Mouse (Mus musculus): Measurements from ENCODE around the gene Dsn1.

Gene Dsn1

GRCm38 (mm10) chr2:157006511-157007233, at the start of gene Dsn1:
TSS of gene Dsn1 (minus strand) at chr2:157007154.
- DNase-seq (ENCODE audit: low read depth, low spot score): peak; percentile 84

GRCm38 (mm10) chr2:157055721-157056120, 48.8 kb upstream of the Dsn1 start:
- no peak for DNase-seq (ENCODE audit: low read depth, low spot score)

- DNase-seq (ENCODE audit: low read depth, low spot score): no peak
These were observed 47.9 kb upstream of the Dsn1 start for GRCm38 (mm10) chr2:157054816-157055215.

- no peak for DNase-seq (ENCODE audit: low read depth, low spot score)
These were observed 47.3 kb upstream of the Dsn1 start for GRCm38 (mm10) chr2:157054297-157054696.

- no peak for DNase-seq (ENCODE audit: low read depth, low spot score)
These were observed 46.8 kb upstream of the Dsn1 start for GRCm38 (mm10) chr2:157053787-157054186.

- DNase-seq (ENCODE audit: low read depth, low spot score): no peak
These were observed 46.2 kb upstream of the Dsn1 start for GRCm38 (mm10) chr2:157053124-157053523.

- no peak for DNase-seq (ENCODE audit: low read depth, low spot score)
These were observed 45.5 kb upstream of the Dsn1 start for GRCm38 (mm10) chr2:157052448-157052847.

GRCm38 (mm10) chr2:157049831-157050243, 42.9 kb upstream of the Dsn1 start:
- DNase-seq (ENCODE audit: low read depth, low spot score): no peak

GRCm38 (mm10) chr2:157048395-157049181, 41.6 kb upstream of the Dsn1 start:
- no peak for DNase-seq (ENCODE audit: low read depth, low spot score)

GRCm38 (mm10) chr2:157046956-157047355, 40.0 kb upstream of the Dsn1 start:
- DNase-seq (ENCODE audit: low read depth, low spot score): no peak

- no peak for DNase-seq (ENCODE audit: low read depth, low spot score)
These were observed 39.0 kb upstream of the Dsn1 start for GRCm38 (mm10) chr2:157045932-157046331.

GRCm38 (mm10) chr2:157043987-157044386, 37.0 kb upstream of the Dsn1 start:
- DNase-seq (ENCODE audit: low read depth, low spot score): no peak

- DNase-seq (ENCODE audit: low read depth, low spot score): no peak
These were observed 36.6 kb upstream of the Dsn1 start for GRCm38 (mm10) chr2:157043556-157043955.

- DNase-seq (ENCODE audit: low read depth, low spot score): no peak
These were observed 34.5 kb upstream of the Dsn1 start for GRCm38 (mm10) chr2:157041421-157041820.

GRCm38 (mm10) chr2:157040649-157041046, 33.7 kb upstream of the Dsn1 start:
- DNase-seq (ENCODE audit: low read depth, low spot score): no peak

- DNase-seq (ENCODE audit: low read depth, low spot score): no peak
These were observed 33.1 kb upstream of the Dsn1 start for GRCm38 (mm10) chr2:157039900-157040648.

- no peak for DNase-seq (ENCODE audit: low read depth, low spot score)
These were observed 30.3 kb upstream of the Dsn1 start for GRCm38 (mm10) chr2:157037303-157037702.

GRCm38 (mm10) chr2:157036400-157036799, 29.4 kb upstream of the Dsn1 start:
- DNase-seq (ENCODE audit: low read depth, low spot score): no peak

GRCm38 (mm10) chr2:157035371-157035770, 28.4 kb upstream of the Dsn1 start:
- no peak for DNase-seq (ENCODE audit: low read depth, low spot score)

GRCm38 (mm10) chr2:157030804-157031203, 23.9 kb upstream of the Dsn1 start:
- peak; percentile 79 for DNase-seq (ENCODE audit: low read depth, low spot score)

GRCm38 (mm10) chr2:157028261-157028660, 21.3 kb upstream of the Dsn1 start:
- DNase-seq (ENCODE audit: low read depth, low spot score): no peak
